Comparison of ENCODE assay signal across 21 mouse cellular contexts in the genomic region with DNA sequence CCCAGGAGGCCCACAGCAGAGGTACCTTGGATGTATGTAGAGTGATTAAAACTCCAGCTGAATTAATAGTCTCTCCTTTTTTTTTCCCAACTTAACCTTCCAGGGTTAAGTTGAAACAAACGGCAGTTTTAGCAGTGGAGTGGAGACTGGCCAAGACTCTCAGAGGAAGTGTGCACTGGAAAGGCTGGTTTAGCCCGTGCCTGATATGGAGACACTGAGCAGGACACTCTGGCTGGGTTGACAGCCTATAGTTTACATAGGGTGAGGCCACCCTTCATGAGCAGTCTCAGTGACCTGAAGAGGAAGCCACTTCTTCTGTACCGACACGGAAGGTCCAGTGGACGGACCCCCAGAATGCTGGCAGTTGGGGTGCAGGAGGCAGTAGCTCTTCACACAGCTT. TPM values are rescaled to one million over a fixed set of nuclear protein-coding genes. Genes with fewer than 3 reads are reported as not detected.
"Had no signal": no experiment of that assay in that cellular context is flagged by ENCODE, and none has a peak within 500 bp of the region (broad histone marks: within the 10 kb centered on the region; RNA-seq: fewer than 3 reads in every experiment).

No protein-coding gene starts in this region.

- H3K36me3 ChIP-seq: limb, embryonic 13.5 days; liver, embryonic 13.5 days; midbrain, embryonic 10.5 days; midbrain, embryonic 15.5 days; neural tube, embryonic 12.5 days had no signal

- DNase-seq: kidney, adult 18-20 months; kidney, postnatal 10 days; kidney, postnatal 4 days; left cerebral cortex, postnatal 4 days; liver, embryonic 13.5 days; lung, adult 18-20 months; lung, postnatal 4 days; spleen, adult 18-20 months; thymus, postnatal 4 days had no signal

- H3K9me3 ChIP-seq: limb, embryonic 13.5 days; liver, embryonic 13.5 days; midbrain, embryonic 10.5 days; midbrain, embryonic 15.5 days; neural tube, embryonic 12.5 days had no signal

- H3K9ac ChIP-seq: limb, embryonic 13.5 days; liver, embryonic 13.5 days; midbrain, embryonic 15.5 days; neural tube, embryonic 12.5 days had no signal

- H3K4me1 ChIP-seq: limb, embryonic 13.5 days; midbrain, embryonic 10.5 days; midbrain, embryonic 15.5 days; neural tube, embryonic 12.5 days had no signal

- H3K4me2 ChIP-seq: limb, embryonic 13.5 days; liver, embryonic 13.5 days; midbrain, embryonic 15.5 days; neural tube, embryonic 12.5 days had no signal

- ATAC-seq: lung, postnatal 0 days; midbrain, embryonic 15.5 days had no signal

- H3K4me3 ChIP-seq: layer of hippocampus, adult 2 months; limb, embryonic 13.5 days; liver, embryonic 13.5 days; midbrain, embryonic 10.5 days; midbrain, embryonic 15.5 days; neural tube, embryonic 12.5 days had no signal

- H3K27ac ChIP-seq: layer of hippocampus, adult 2 months; limb, embryonic 13.5 days; liver, embryonic 13.5 days; midbrain, embryonic 10.5 days; midbrain, embryonic 15.5 days; neural tube, embryonic 12.5 days had no signal

- H3K27me3 ChIP-seq: limb, embryonic 13.5 days; midbrain, embryonic 15.5 days; neural tube, embryonic 12.5 days had no signal

RNA-seq across cellular contexts. Expression of a gene that starts 1.5 kb away (rescaled TPM):
- total RNA-seq: layer of hippocampus, adult 2 months; layer of hippocampus, postnatal 14 days; left cerebral cortex, adult 18-20 months; left cerebral cortex, postnatal 10 days; left cerebral cortex, postnatal 4 days; megakaryocyte, adult 5-6 weeks; monocyte, adult 5-6 weeks; neutrophil, adult 5-6 weeks had no signal
- polyA plus RNA-seq: limb, embryonic 13.5 days; midbrain, embryonic 10.5 days; midbrain, embryonic 15.5 days; neural tube, embryonic 12.5 days had no signal

RNA-seq across cellular contexts. Expression of a gene that starts 32.0 kb away (rescaled TPM):
- total RNA-seq: layer of hippocampus, adult 2 months; layer of hippocampus, postnatal 14 days; left cerebral cortex, adult 18-20 months; left cerebral cortex, postnatal 10 days; left cerebral cortex, postnatal 4 days; megakaryocyte, adult 5-6 weeks; monocyte, adult 5-6 weeks; neutrophil, adult 5-6 weeks had no signal
- polyA plus RNA-seq: lung, postnatal 0 days had no signal
